3 mouse cellular contexts compared by ENCODE assay signal in genomic region chr3:7188531-7188930, GRCm38 (mm10).
DNase-seq lines count a peak whose midpoint lies in the region.

No protein-coding gene starts in this region.

- DNase-seq in adrenal gland, postnatal 10 days = peak; percentile 5
- peak; percentile 8 for DNase-seq in gastrocnemius, postnatal 10 days
- peak; percentile 51 for DNase-seq in kidney, postnatal 14 days
